Mouse (Mus musculus) heart, embryonic 11.5 days (tissue): Measurements from ENCODE around the gene Ctcf. TPM values are rescaled to one million over a fixed set of nuclear protein-coding genes. Genes with fewer than 3 reads are reported as not detected.
"Not testable (repeated sequence)": the region's sequence is repeated elsewhere in the genome, so short reads cannot be mapped to it uniquely, and the experiment has no call there.

Source experiments
- ATAC-seq: fragments of 200-750 bp; cut with Nextera tagmentation; replicated peaks from 2 replicates; pipeline ENCODE4 v1.8.0; 2017; ENCODE audit warnings: moderate library complexity; ENCODE audit not compliant: insufficient number of reproducible peaks, low FRiP score, low TSS enrichment
- H3K27ac ChIP-seq: fragments of 300-500 bp; sonication (generic); 2 replicates; pipeline ENCODE4 v1.5.1; 2014; ENCODE audit warnings: mild to moderate bottlenecking, low read depth, low read length
- H3K27me3 ChIP-seq: fragments of 300-500 bp; sonication (generic); 2 replicates; pipeline ENCODE4 v1.6.1; 2014; ENCODE audit warnings: mild to moderate bottlenecking, low read length, mixed read lengths; ENCODE audit not compliant: control insufficient read depth, insufficient read depth
- H3K36me3 ChIP-seq: fragments of 300-500 bp; sonication (generic); 2 replicates; pipeline ENCODE4 v1.6.1; 2014; ENCODE audit warnings: mild to moderate bottlenecking, low read length, moderate library complexity, mixed read lengths; ENCODE audit not compliant: control insufficient read depth, insufficient read depth
- H3K4me1 ChIP-seq: fragments of 300-500 bp; sonication (generic); 2 replicates; pipeline ENCODE4 v1.6.1; 2014; ENCODE audit warnings: low read length; ENCODE audit not compliant: control insufficient read depth, insufficient read depth
- H3K4me2 ChIP-seq: fragments of 300-500 bp; sonication (generic); 2 replicates; pipeline ENCODE4 v1.6.1; 2014; ENCODE audit warnings: mild to moderate bottlenecking, moderate library complexity
- H3K4me3 ChIP-seq: fragments of 300-500 bp; sonication (generic); 2 replicates; pipeline ENCODE4 v1.5.1; 2014; ENCODE audit warnings: low read depth, low read length
- H3K9ac ChIP-seq: fragments of 300-500 bp; sonication (generic); 2 replicates; pipeline ENCODE4 v1.6.1; 2014; ENCODE audit warnings: mild to moderate bottlenecking, low read depth, low read length, moderate library complexity
- H3K9me3 ChIP-seq: fragments of 300-500 bp; sonication (generic); replicated peaks from 2 replicates; pipeline ENCODE4 v1.6.1; 2016; ENCODE audit warnings: low read length; ENCODE audit not compliant: control insufficient read depth
- WGBS: fragments of 180-500 bp; shearing (Covaris S2); extraction: QIAGEN DNeasy Blood & Tissue Kit; methylation state at CpG from one replicate; pipeline ENCODE4 v1.1.7; 2014; ENCODE audit not compliant: insufficient replicate concordance; 5-methylcytosine and 5-hydroxymethylcytosine counted together
- polyA plus RNA-seq: library from polyadenylated mRNA; unstranded; fragments of >200 nt; fragmentation: Nextera tagmentation; extraction: Ambion mirVana; gene quantifications from 2 replicates; pipeline ENCODE4 v1.2.1, GENCODE M21; 2014

Ctcf gene
- 53.9 and 66.3 TPM in 2 replicates for polyA plus RNA-seq

DNA sequence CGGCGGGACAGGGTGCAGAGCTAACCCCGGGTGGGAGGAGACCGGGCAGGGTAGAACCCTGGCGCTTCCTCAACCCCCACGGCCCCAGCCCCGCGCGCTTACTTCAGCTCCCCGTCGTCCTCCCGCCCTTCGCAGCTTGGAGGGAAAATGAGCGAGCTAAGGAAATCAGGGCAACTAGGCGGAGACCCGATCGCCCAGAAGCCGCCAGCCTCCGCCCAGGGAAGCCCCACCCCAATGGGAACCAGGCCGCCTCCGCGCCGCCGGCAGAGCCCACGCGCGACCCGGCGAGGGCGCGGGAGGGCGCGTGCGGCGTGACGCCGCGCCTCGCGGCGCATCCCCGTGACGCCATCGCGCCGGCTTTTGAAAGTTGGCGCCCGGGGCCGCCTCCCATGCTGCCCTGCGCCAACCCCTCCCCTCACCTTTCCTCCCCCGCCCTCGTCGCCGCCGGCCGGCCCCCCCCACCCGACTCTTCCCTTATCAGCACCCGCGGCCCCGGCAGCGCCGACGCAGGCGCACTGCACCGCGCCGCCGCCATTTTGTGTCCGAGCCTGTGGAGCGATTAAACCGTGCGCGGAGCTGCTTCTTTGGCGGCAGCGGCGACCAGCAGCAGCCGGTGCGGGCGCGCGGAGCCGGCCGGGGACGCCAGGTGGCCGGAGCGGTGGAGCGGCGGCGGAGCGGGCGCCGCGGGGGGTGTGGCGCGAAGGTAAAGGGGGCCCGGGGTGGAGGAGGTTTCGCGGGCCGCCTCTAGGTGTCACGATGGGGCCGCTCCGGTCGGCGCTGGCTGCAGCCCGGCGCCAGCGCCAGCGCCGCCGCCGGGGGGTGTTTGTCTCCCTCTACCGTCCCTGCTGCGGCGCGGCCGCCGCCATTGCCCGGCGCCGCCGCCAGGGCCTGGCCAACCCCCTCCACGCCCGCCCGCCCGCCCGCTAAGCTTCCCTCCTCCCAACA, at the start of gene Ctcf:
Ctcf (plus strand) TSS at position 551 of the 945 bp plus-strand sequence.
- Histone ChIP-seq H3K9ac (peak within 1 kb of the TSS; percentile 100), H3K4me1 (peaks cover 4% of the 10 kb centered on the region), H3K4me3 (peak within 1 kb of the TSS; percentile 95), H3K36me3 (no peaks in the 10 kb centered on the region), H3K27me3 (no peaks in the 10 kb centered on the region), H3K4me2 (peak within 1 kb of the TSS; percentile 74), H3K9me3 (no peaks in the 10 kb centered on the region), H3K27ac (peak within 1 kb of the TSS; percentile 100)
- under 1% methylated on average over 90 of the region's 126 CpGs for WGBS
- ATAC-seq = peak; percentile 90

DNA sequence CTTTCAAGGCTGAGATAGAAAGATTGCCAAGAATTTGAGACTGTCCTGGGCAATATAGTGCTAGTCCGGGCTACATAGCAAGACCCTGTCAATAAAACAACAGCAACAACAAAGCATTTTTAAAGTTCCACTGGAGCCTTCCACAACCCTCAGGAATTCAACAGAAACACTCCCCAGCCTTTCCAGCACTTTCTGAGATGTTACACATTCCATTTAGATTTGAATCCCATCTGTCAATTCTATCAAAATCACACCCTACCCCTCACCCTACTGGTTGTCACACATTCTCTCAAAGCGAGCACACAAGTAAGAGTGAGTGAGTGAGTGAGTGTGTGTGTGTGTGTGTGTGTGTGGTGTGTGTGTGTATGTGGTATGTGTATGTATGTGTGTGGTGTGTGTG, 43.9 kb upstream of the Ctcf start:
- WGBS = 63% methylated on average over 2 of the region's 2 CpGs
- Histone ChIP-seq H3K9ac (no peak overlapping the region), H3K9me3 (no peaks in the 10 kb centered on the region)

GRCm38 (mm10) chr8:105593859-105594258, 42.5 kb upstream of the Ctcf start:
- Histone ChIP-seq H3K4me1 (peaks cover 14% of the 10 kb centered on the region), H3K4me3 (peak overlapping the region; percentile 32), H3K9me3 (no peaks in the 10 kb centered on the region), H3K36me3 (no peaks in the 10 kb centered on the region), H3K9ac (peak overlapping the region; percentile 60), H3K27ac (peak overlapping the region; percentile 86), H3K4me2 (peak overlapping the region; percentile 61), H3K27me3 (no peaks in the 10 kb centered on the region)
- ATAC-seq = peak; percentile 73
- WGBS = 11% methylated on average over 15 of the region's 15 CpGs

More for the DNA sequence above, 43.9 kb upstream of the Ctcf start:
- H3K4me2 ChIP-seq = no peak overlapping the region
- ATAC-seq = no peak
- H3K36me3 ChIP-seq = no peaks in the 10 kb centered on the region
- H3K27me3 ChIP-seq = no peaks in the 10 kb centered on the region
- peaks cover 14% of the 10 kb centered on the region for H3K4me1 ChIP-seq
- no peak overlapping the region for H3K4me3 ChIP-seq
- no peak overlapping the region for H3K27ac ChIP-seq

GRCm38 (mm10) chr8:105594451-105595242, 41.7 kb upstream of the Ctcf start:
- H3K4me2 ChIP-seq = peak overlapping the region; percentile 61
- H3K4me3 ChIP-seq = peak overlapping the region; percentile 32
- no peaks in the 10 kb centered on the region for H3K9me3 ChIP-seq
- ATAC-seq = no peak
- WGBS = 60% methylated on average over 18 of the region's 18 CpGs
- H3K27me3 ChIP-seq = no peaks in the 10 kb centered on the region
- peak overlapping the region; percentile 60 for H3K9ac ChIP-seq
- H3K36me3 ChIP-seq = no peaks in the 10 kb centered on the region
- peak overlapping the region; percentile 86 for H3K27ac ChIP-seq
- H3K4me1 ChIP-seq = peaks cover 14% of the 10 kb centered on the region

DNA sequence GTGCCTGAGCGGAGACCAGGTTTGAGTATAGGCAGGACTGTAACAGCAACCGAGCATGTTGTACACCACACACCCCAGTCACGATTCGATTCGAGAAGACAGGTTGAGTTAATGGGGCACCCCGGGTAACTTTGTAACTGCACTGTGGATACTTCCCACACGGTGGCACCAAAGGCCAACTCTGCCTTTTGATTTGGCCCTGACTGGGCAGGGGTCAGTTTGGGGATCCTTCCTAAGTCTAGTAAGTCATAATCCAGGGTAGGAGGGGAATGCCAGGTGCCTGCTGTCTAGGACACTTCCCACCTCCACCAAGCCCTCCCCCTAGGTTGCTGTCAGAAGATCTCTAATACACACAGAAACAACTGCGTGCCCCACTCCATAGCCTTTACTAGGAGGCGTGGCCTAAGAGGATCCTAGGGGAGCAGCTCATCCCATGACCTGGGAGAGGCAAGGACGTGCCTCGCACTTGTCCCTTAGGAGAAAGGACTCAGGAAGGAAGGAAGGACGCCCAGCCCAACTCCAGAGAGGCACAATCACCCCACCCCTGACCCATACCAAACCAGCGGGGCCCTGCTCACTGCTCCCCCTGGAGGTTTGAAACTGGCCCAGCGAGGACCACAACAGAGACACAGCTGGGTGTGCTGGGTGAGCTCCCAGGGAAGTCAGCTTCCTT, 39.9 kb upstream of the Ctcf start:
- no peaks in the 10 kb centered on the region for H3K9me3 ChIP-seq
- no peak overlapping the region for H3K27ac ChIP-seq
- peak; percentile 46; the same call in 1 of the 2 replicates for ATAC-seq

GRCm38 (mm10) chr8:105598777-105599176, 37.6 kb upstream of the Ctcf start:
- WGBS = 57% methylated on average over 6 of the region's 6 CpGs
- H3K27me3 ChIP-seq = no peaks in the 10 kb centered on the region
- H3K27ac ChIP-seq = no peak overlapping the region
- ATAC-seq = no peak
- no peak overlapping the region for H3K9ac ChIP-seq
- H3K4me3 ChIP-seq = no peak overlapping the region
- no peaks in the 10 kb centered on the region for H3K9me3 ChIP-seq
- H3K4me2 ChIP-seq = no peak overlapping the region
- H3K4me1 ChIP-seq = peaks cover 14% of the 10 kb centered on the region
- H3K36me3 ChIP-seq = no peaks in the 10 kb centered on the region

More for the DNA sequence above, 39.9 kb upstream of the Ctcf start:
- Histone ChIP-seq H3K27me3 (no peaks in the 10 kb centered on the region), H3K4me2 (peak overlapping the region; percentile 61), H3K36me3 (no peaks in the 10 kb centered on the region), H3K4me3 (peak overlapping the region; percentile 23), H3K4me1 (peaks cover 14% of the 10 kb centered on the region), H3K9ac (0 out of 2 replicates have a peak overlapping the region, but pooled peaks have one; percentile 7)
- WGBS = 6% methylated on average over 14 of the region's 14 CpGs

- Histone ChIP-seq H3K4me1 (peaks cover 11% of the 10 kb centered on the region), H3K4me2 (no peak overlapping the region), H3K36me3 (no peaks in the 10 kb centered on the region), H3K27me3 (no peaks in the 10 kb centered on the region), H3K4me3 (no peak overlapping the region), H3K9me3 (no peaks in the 10 kb centered on the region), H3K9ac (no peak overlapping the region), H3K27ac (no peak overlapping the region)
- 64% methylated on average over 5 of the region's 5 CpGs for WGBS
- no peak for ATAC-seq
Observed at GRCm38 (mm10) chr8:105601301-105601700, 35.1 kb upstream of the Ctcf start.

- WGBS = 67% methylated on average over 3 of the region's 3 CpGs
- H3K9ac ChIP-seq = not testable (repeated sequence)
Observed at GRCm38 (mm10) chr8:105602540-105602939, 33.8 kb upstream of the Ctcf start.

More at GRCm38 (mm10) chr8:105602540-105602939, 33.8 kb upstream of the Ctcf start:
- not testable (repeated sequence) for H3K27me3 ChIP-seq, H3K9me3 ChIP-seq, H3K27ac ChIP-seq, H3K4me3 ChIP-seq, H3K4me2 ChIP-seq, ATAC-seq, H3K36me3 ChIP-seq
- peaks cover 14% of the 10 kb centered on the region for H3K4me1 ChIP-seq
